Mouse (Mus musculus) gastrocnemius, adult 8-10 months (tissue): ENCODE results near the gene Hnrnpul1. TPM values are rescaled to one million over a fixed set of nuclear protein-coding genes. Genes with fewer than 3 reads are reported as not detected.
"Not testable (repeated sequence)": the region's sequence is repeated elsewhere in the genome, so short reads cannot be mapped to it uniquely, and the experiment has no call there.

Experiments used
- DNase-seq, 2 experiments: peaks; one replicate each; pipeline ENCODE4 v3.0.0; 2022; ENCODE audit warnings: low spot score in 2 of 2
- total RNA-seq, 4 experiments: library from RNA; stranded (reverse); gene quantifications; 2 replicates each; pipeline ENCODE4 v1.2.4; 2022

Hnrnpul1 gene
- 10 to 100 TPM; 64.8 to 83.6 (median 73.5) TPM for total RNA-seq

- peak; percentile 98 to 99 for DNase-seq
Measured at GRCm38 (mm10) chr7:25754738-25755467, at the start of gene Hnrnpul1. Gene Hnrnpul1 (minus strand): TSS chr7:25754757.

DNA sequence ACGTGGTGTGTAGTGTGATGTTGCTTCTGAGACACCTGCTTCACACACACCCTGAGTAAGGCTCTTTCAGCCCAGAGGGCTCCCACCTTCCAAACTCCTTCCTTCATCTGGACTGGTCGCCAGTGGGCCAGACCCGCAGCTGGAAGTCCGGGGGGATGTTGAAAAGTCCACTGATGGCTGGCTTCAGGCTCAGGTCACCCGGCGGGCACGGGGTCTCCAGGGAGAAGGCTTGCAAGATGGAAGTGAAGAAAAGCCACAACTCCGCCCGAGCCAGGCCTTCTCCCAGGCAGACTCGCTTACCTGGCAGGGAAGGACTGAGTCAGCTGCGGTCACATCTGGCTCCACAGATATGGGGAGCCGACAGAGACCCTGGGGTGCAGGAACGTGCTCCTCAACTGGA lies 48.9 kb upstream of the Hnrnpul1 start:
- peak in 1 of 2 experiments; percentile 41 for DNase-seq

- peak; percentile 85 to 86 for DNase-seq
Measured at GRCm38 (mm10) chr7:25802241-25803125, 47.9 kb upstream of the Hnrnpul1 start.

DNA sequence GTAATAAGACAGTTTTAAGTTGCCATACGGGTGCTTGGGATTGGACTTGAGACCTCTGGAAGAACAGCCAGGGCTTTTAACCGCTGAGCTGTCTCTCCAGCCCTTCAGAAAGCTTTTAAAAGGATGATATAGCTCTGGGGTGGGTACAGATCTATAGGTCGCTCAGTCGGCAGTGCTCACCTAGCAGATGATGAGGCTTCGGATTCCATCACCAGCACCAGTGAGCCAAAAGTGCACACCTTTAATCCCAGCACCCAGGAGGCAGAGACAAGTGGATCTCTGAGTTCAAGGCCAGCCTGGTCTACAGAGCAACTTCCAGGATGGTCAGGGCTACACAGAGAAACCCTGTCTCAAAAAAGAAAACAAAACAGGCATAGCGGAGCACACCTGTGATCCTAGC lies 46.5 kb upstream of the Hnrnpul1 start:
- no peak for DNase-seq

DNA sequence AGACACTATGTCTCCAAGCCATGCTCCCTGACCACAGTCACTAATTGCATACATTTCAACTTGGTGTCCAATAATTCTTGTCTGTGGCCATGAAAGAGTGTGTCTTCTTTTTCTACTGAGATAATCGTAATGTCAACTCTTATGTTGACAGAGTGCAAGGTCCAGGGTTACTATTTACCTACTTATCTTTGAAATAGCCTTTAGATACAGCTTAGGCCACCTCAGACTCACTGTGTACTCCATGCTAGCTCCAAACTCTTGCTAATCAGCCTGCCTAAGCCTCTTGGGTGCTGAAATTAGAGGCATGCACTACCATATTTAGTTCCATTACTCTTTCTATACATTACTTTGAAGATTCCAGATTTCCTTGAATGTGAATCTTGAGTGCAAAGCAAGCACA lies 44.8 kb upstream of the Hnrnpul1 start:
- DNase-seq, result no peak

GRCm38 (mm10) chr7:25798540-25798939 lies 44.0 kb upstream of the Hnrnpul1 start:
- DNase-seq, result no peak

GRCm38 (mm10) chr7:25794775-25795174 lies 40.2 kb upstream of the Hnrnpul1 start:
- DNase-seq, result no peak

DNA sequence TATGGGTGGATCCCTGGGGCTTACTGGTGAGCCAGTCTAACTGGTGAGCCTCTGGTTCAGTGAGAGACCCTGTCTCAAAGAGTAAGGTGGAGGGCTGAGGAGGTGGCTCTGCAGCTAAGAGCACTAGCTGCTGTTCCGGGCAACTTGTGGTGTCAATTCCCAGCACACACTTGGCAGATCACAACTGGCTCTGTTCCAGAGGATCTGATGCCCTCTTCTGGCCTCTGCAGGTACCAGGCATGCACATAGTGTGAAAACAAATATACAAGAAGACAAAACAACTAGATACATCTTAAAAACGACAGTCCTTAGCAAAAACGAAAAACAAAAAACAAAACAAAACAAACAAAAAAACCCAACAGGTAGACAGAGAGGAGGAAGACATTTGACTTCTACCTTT lies 39.1 kb upstream of the Hnrnpul1 start:
- DNase-seq, result no peak

DNA sequence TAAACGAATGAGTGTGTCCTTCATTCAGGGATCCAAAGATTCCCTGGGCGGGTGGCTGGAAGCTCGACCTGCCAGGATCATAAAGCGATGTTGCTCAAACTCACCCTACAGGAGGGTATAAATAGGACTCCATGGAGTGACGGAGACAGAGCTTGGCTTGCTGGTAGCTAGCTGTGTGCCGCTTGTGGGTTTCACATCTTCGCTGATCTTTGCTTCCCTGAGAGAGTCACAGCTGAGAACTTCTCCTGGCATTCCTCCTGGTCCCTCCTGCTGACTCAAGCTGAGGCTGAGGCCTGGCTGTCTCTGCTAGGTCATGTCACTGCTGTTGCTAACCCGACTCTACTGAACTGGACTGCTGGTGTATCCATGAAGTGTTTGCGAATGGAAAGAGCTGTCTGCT lies 38.4 kb upstream of the Hnrnpul1 start:
- not testable (repeated sequence) for DNase-seq

GRCm38 (mm10) chr7:25790615-25791014 lies 36.1 kb upstream of the Hnrnpul1 start:
- peak in 1 of 2 experiments; percentile 53 for DNase-seq

DNA sequence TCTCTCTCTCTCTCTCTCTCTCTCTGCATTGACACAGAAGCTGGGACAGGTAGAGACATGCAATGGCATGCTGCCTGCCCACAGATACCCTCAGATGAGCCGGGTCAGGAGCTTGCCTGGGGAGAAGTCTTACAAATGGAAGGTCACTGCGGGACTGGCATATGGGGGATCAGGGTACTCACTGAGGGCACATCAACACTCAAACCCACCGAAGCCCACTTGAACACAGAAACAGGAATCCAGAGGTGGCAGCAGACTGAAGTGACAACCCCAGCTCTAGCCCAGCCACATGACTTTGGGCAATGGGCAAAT lies 34.5 kb upstream of the Hnrnpul1 start:
- DNase-seq, result no peak

DNA sequence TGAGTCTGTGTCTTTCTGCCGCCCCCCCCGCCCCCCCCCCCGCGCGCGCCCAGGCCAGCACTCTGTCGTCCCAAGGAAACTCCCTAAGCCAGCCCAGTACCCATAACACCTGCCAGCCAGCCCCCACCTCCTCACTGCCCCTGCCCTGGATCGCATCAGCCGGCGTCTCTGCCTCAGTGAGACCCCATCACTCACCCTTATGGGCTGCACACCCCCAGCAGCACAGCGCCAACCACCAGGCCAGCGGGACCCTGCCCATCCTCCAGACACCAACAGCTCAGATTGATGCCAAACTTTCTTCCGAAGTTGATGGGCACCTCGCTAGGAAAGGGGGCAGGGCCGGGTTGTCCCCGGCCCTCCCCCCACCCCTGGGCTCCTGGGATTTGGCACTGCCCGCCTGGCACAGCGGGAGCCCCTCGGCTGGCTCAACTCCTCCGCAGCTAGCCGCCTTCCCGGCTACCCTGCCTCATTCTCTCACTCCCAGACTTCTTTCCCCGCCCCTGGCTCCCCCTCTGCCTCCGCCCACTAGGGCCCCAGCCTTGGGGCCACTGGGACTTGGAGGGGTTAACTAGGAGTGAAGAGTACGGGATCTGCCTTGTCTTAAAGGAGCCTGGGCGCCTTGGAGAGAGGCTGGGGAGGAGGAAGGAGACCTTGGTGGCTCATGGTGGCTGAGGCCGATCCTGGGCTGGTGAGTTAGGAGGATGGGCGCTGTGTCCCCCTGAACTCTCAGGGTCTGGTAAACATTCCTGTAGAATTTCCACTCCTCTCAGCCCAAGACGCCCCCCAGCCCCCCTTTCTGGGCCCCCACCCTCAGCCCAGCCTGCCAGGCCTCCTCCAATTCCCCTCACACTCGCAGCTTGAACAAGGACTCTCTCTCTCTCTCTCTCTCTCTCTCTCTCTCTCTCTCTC lies 33.9 kb upstream of the Hnrnpul1 start, which contains the start of gene Axl:
Gene Axl (minus strand): TSS at position 486 of the 909 bp plus-strand sequence.
- DNase-seq, result peak; percentile 76

DNA sequence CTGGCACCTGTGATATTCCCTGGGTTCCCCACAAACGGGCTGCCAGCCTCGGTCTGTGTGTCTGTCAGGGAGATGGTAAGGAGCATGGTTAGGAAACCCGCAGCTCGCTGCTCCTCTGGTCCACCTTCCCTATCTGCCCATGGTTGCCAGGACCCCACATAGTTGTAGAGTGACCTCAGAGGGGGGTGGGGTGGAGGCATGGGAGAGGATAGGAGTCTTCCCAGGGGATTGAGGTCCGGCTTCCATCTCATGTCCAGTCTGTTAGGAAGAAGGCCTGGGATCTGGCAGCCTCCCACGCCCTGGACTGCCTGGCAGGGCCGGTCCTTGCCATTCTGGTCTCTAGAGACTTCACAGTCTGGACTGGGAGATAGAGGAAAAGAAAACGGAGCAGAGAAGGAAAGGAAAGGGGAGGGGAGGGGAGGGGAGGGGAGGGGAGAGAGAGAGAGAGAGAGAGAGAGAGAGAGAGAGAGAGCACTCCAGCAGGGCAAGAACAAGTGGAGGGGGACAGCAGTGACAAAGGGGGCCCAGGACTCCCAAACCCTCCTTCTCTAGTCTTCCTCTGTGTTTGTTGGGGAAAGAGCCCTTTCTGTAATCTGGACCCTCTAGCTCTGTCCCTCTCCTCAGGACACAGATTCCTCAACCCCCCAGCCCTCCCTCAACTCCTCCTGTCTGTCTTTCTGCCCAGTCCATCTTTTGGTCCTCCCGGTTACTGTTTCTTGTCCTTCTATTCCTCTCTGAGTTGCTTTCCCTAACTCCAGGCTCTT lies 33.1 kb upstream of the Hnrnpul1 start:
- peak in 1 of 2 experiments; percentile 38 for DNase-seq

DNA sequence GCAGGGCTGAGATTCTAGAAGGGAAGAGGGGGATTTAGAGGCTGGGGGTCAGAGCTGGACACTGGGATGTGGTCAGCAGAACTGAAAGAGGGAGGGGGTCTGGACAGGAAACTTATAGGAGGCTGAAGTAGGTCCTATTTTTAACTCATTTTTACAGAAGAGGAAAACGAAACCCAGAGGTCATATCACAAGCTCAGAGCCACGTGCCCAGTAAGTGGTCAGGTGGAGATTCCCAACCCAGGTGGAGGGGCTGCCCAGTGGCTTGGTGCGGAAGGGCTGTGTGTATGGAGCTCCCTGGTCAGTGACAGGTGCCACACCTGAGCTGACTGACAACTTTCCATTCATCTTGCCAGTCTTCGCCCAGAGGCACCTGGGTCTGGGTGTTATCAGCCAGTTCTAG lies 32.4 kb upstream of the Hnrnpul1 start:
- no peak for DNase-seq

DNA sequence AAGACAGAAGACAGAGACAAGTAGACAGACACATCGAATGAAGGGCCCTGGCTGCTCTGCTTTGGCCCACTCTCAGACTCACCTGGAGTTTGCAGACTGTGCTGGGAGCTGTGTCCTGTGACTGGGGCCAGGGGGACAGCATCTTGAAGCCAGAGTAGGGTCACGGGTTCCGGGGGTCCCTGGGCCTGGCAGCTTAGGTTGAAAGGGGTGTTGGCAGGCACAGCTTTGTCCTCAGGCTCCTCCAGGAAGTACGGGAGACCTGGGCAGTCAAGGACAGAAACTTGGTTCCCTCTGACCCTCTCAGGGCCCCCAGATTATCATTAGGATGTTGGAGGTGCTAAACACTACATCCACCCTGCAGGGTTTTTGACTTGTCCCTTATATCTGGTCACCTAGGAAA lies 31.2 kb upstream of the Hnrnpul1 start:
- DNase-seq, result no peak

DNA sequence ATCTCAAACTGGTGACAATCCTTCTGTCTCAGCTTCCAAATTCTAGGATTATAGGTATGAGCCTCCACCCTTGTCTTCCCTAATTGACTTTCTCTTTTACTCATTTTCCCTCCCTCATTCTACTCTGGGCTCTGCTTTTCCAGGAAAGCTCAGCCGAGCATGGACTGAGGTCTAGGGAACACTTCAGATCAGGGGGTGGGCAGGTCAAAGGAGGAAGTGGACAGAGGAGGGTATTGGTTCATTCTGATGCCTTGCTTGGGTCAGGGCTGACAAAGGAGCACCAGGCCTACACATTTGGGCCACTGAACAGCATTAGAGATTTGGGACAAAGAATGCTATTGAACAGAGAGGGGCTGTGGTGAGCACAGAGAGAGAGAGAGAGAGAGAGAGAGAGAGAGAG lies 30.3 kb upstream of the Hnrnpul1 start:
- no peak for DNase-seq

GRCm38 (mm10) chr7:25783746-25784145 lies 29.2 kb upstream of the Hnrnpul1 start:
- DNase-seq, result no peak

- DNase-seq, result no peak
Measured at GRCm38 (mm10) chr7:25782744-25783143, 28.2 kb upstream of the Hnrnpul1 start.

- DNase-seq, result no peak
Measured at GRCm38 (mm10) chr7:25781937-25782610, 27.5 kb upstream of the Hnrnpul1 start.

DNA sequence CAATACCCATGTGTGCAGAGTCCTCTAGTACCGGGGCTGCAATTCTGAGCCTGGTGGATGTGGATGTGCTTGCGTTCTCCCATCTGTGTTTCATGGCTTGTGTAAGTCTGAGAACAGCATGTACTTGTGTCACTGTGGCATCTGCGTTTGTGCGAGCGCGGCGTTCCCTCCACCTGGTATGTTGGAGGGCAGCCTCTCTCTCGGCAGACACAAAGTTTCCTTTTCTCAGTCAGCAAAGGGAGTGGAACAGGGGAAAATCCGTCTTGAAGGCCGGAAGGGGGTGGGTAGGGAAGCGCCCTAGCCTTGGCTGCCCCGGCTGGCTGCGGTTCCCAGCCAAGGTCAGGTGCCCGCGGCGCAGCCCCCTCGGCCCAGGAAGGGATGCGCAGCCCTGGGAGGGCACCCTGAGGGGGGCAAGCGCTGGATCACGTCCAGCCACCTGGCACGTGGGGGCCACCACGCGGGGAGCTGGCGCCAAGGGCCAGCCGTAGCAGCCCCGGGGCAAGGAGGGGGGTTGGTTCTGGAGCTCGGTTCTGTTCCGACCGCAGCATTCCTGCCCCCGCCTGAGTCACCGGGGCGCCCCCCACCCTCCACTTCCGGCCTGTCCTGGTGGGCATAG lies 26.9 kb upstream of the Hnrnpul1 start:
- DNase-seq, result no peak
